In the genomic region with DNA sequence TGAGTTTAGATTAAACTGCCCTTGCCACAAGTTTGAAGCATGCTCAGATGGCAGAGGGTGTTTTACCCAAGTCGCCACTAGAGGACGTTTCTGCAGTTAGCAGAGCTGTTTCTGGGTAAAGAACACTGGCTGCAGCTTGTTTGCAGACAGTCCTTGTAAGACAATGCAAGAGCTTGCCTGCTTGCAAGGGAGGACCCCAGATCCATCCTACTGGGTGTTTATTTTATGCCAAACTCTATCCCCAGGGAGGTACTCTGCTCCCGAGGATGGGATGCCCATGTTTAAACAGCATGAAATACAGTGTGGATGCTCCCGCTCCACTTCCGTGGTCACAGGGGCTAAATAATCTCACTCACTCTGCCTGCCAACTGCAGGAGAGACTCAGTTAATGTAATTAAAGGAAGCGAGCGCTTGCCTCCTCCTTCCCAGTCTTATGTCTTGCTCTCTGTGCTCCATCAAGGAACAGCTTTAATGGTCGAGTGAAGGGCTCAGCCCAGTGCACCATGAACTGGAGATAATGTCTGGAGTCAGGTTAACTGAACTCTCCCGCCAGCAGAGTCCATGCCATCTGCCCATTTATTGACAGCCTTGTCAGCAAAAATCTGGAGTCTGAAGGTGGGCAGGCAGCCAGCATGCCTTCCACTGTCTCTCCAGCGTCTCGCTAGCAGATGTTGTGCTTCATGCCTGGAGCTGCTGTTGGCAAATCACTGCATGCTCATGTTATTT, we compare ENCODE assay signal across 9 mouse cellular contexts.
DNase-seq lines count a peak whose midpoint lies in the region; ATAC-seq and TF ChIP-seq lines count a peak whose summit lies in the region.
"Had no signal": no experiment of that assay in that cellular context is flagged by ENCODE, and none has a peak within 500 bp of the region (broad histone marks: within the 10 kb centered on the region; RNA-seq: fewer than 3 reads in every experiment).

No protein-coding gene starts in this region.

- peak; percentile 39 for ATAC-seq in Patski
- ATAC-seq in hindbrain, embryonic 16.5 days = peak; percentile 87
- ATAC-seq in megakaryocyte-erythroid progenitor cell, adult 5-6 weeks (replicated peaks; ENCODE audit: low FRiP score, low TSS enrichment, poor library complexity, severe bottlenecking) = no peak

- no peaks in the 10 kb centered on the region for H3K36me3 ChIP-seq in hindbrain, embryonic 16.5 days (ENCODE audit: control insufficient read depth, insufficient read depth, low read length)

- CTCF ChIA-PET in Patski (lab: Charles Lee) = interaction anchor here (0.7 to 1.7 kb wide), 12 partner anchors 9 to 486 kb away, joined by 3 to 6 read pairs (median 4); no protein-coding TSS in a partner anchor

- H3K9me3 ChIP-seq in hindbrain, embryonic 16.5 days (ENCODE audit: control insufficient read depth, low read length) = no peaks in the 10 kb centered on the region

- H3K9ac ChIP-seq in hindbrain, embryonic 16.5 days (ENCODE audit: low read depth, low read length) = peak overlapping the region; percentile 57; the same call in 1 of the 2 replicates

- peak overlapping the region; percentile 59 for H3K4me2 ChIP-seq in hindbrain, embryonic 16.5 days (ENCODE audit: low read length)

- WGBS in hindbrain, embryonic 16.5 days = 2% methylated on average over 11 of the region's 11 CpGs

- peak; percentile 31 for DNase-seq in Patski (ENCODE audit: low read depth, low spot score)
- DNase-seq in cerebellum, postnatal 10 days = peak; percentile 93 to 95
- DNase-seq in frontal cortex, postnatal 36 days (ENCODE audit: low spot score in 2 of 2) = peak; percentile 53 to 79
- DNase-seq in left cerebral cortex, adult 11 months (ENCODE audit: low spot score) = peak; percentile 58
- DNase-seq in lung, postnatal 4 days = peak; percentile 61 to 84
- DNase-seq in right cerebral cortex, postnatal 14 days = peak; percentile 57

- H3K4me1 ChIP-seq in hindbrain, embryonic 16.5 days (ENCODE audit: control insufficient read depth, insufficient read depth, low read depth, low read length) = peaks cover 44% of the 10 kb centered on the region

- TF ChIP-seq CTCF in Patski (IDR thresholded peaks at IDR 0.05) = peak; percentile 83

- no peaks in the 10 kb centered on the region for H3K27me3 ChIP-seq in Patski
- H3K27me3 ChIP-seq in hindbrain, embryonic 16.5 days (replicated peaks; ENCODE audit: control insufficient read depth, insufficient read depth, low read length) = no peaks in the 10 kb centered on the region

- peak overlapping the region; percentile 28 for H3K4me3 ChIP-seq in hindbrain, embryonic 16.5 days (ENCODE audit: low read length)
- H3K4me3 ChIP-seq: erythroblast, embryonic 14.5 days had no signal

- H3K27ac ChIP-seq in hindbrain, embryonic 16.5 days (ENCODE audit: low read depth, low read length) = peak overlapping the region; percentile 90

- POLR2A ChIA-PET in Patski (lab: Charles Lee) = no interaction called here

- in situ Hi-C loops in Patski (cut with MboI; ENCODE audit: low pct_unique_long_range_greater_than_20kb) = loop anchor here (25.0 kb wide), 1 partner anchor 490 kb away; no protein-coding TSS in a partner anchor

Comparison
In these comparisons a context has a peak if more than half of its experiments do, and no peak if none do; other contexts are left out.
1. DNase-seq: peak in every context shown above with its lines; median percentile 94 in cerebellum, postnatal 10 days; 72 in lung, postnatal 4 days; 66 in frontal cortex, postnatal 36 days; 58 in left cerebral cortex, adult 11 months; 57 in right cerebral cortex, postnatal 14 days; 31 in Patski.